Mouse (Mus musculus) G1E (cell line): Measurements from ENCODE around the gene Cd59b.

Source experiments
- CTCF ChIP-seq: IDR thresholded peaks from 2 replicates; pipeline ENCODE4 v1.5.1; 2012; ENCODE audit warnings: low read depth, low read length, inconsistent platforms, mixed read lengths
- GATA1 ChIP-seq: IDR thresholded peaks from 2 replicates; pipeline ENCODE4 v1.6.1; 2012; ENCODE audit warnings: borderline replicate concordance, low read length, inconsistent platforms, mixed read lengths
- GATA2 ChIP-seq: IDR thresholded peaks from 2 replicates; pipeline ENCODE4 v1.6.1; 2012; ENCODE audit warnings: low read depth, low read length, inconsistent platforms, borderline replicate concordance
- TAL1 ChIP-seq: conservative IDR thresholded peaks from 2 replicates; pipeline ENCODE4 v1.6.1; 2012; ENCODE audit warnings: low read depth, low read length, inconsistent platforms, mixed read lengths

DNA sequence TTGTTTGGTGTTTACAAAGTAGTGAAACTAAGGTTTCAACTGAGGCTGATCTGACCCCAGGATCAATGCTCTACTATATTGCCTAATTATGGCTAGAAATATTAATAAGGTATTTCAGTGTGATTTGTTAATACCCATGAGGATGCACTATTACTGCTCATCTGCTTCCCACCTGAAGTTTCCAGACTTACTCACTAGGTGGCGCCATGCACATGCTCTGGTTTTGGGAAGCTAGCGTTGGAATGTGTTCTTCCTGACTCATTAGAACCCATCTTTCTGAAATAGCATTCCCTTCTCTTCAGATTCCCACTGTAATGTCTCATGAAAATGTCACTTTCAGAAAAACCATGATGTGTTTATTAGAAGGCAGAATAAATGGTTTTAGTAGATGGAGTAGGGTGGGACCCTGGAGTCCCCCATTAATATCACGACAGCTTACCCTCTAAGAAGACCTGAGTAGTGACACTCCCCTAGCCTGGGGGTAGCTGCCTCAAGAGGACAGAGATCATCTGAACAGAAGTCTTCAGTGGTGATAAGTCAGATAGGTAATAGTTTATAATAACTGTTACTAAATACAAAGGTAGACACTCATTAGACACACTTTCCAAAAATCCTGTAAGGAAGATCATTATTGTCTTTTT, 34.7 kb upstream of the Cd59b start:
- TF ChIP-seq CTCF (peak; percentile 92), TAL1 (no peak), GATA1 (no peak), GATA2 (no peak)
